1 mouse cellular context compared by ENCODE assay signal in the genomic region with DNA sequence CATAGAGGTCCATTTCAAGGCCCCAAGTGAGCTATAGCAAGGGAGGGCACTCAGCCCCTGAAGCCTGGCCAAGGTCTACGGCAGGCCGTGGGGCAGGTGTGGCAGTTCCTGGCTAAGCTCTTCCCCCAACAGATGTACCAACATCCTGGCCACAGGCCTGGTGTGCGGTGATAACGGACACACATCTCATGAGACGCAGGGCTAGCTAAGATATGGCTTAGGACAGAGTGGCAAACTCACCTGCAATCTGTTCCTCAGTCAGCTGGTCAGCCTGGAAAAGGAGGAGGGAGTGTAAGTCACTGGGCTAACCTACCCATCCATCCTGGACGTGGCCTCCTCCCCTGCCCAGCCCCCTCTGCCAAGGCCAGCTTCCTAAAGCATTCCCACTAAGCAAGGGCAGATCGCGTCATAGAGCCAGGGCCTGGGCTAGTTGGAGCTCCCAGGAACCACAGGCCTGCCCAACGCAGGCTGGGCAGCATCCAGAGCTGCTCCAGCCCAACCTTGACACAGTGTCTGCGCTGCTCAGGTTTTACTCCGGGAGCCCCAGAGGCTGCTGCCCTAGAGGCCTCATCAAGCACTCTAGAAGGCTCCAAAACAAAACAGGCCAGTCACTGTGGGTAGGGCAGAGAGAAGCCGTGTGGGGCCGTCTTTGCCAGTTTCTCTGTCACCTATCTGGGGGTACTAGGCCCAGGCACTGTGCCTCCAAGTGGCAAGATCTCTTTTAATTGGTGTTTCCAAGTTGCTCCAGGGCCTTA.
A peak's percentile ranks its signal among the peaks of the same experiment; 100 is the strongest.
TF ChIP-seq lines count a peak whose summit lies in the region.

No protein-coding gene starts in this region.

TF ChIP-seq in MEL, 35 proteins besides CTCF, POLR2A, EP300 and RAD21:
- TF ChIP-seq TAL1 (IDR thresholded peaks at IDR 0.05; ENCODE audit: low read length) (peak; percentile 52), E2F4 (IDR thresholded peaks at IDR 0.05; ENCODE audit: borderline replicate concordance, low read depth, low read length) (no peak), TCF12 (IDR thresholded peaks at IDR 0.05; ENCODE audit: low read depth, low read length) (peak; percentile 26; the same call in 1 of the 2 replicates)
